Mouse (Mus musculus): ENCODE data around the gene Lpin3.

The Lpin3 gene

GRCm38 (mm10) chr2:160932981-160933380 lies 52.5 kb downstream of the Lpin3 start:
- DNase-seq (ENCODE audit: low read depth, low spot score): no peak

- DNase-seq (ENCODE audit: low read depth, low spot score): no peak
Observed at GRCm38 (mm10) chr2:160933890-160934289, 53.4 kb downstream of the Lpin3 start.

GRCm38 (mm10) chr2:160934451-160934850 lies 54.0 kb downstream of the Lpin3 start:
- no peak for DNase-seq (ENCODE audit: low read depth, low spot score)

- no peak for DNase-seq (ENCODE audit: low read depth, low spot score)
Observed at GRCm38 (mm10) chr2:160940930-160941709, 60.6 kb downstream of the Lpin3 start.

GRCm38 (mm10) chr2:160942443-160942842 lies 62.0 kb downstream of the Lpin3 start:
- no peak for DNase-seq (ENCODE audit: low read depth, low spot score)

- no peak for DNase-seq (ENCODE audit: low read depth, low spot score)
Observed at GRCm38 (mm10) chr2:160951595-160951994, 71.1 kb downstream of the Lpin3 start.

- no peak for DNase-seq (ENCODE audit: low read depth, low spot score)
Observed at GRCm38 (mm10) chr2:160953131-160953873, 72.8 kb downstream of the Lpin3 start.

GRCm38 (mm10) chr2:160954541-160954940 lies 74.1 kb downstream of the Lpin3 start:
- DNase-seq (ENCODE audit: low read depth, low spot score): no peak

GRCm38 (mm10) chr2:160955331-160955730 lies 74.9 kb downstream of the Lpin3 start:
- no peak for DNase-seq (ENCODE audit: low read depth, low spot score)

Data from CD4-positive, CD25-positive, alpha-beta regulatory T cell, adult 2 months (primary cell).